Mouse (Mus musculus) neural tube, embryonic 14.5 days (tissue): ENCODE results near the gene Cenpx. TPM values are rescaled to one million over a fixed set of nuclear protein-coding genes. Genes with fewer than 3 reads are reported as not detected.
"Not testable (repeated sequence)": the region's sequence is repeated elsewhere in the genome, so short reads cannot be mapped to it uniquely, and the experiment has no call there.

ENCODE experiments used
- ATAC-seq: fragments of 200-750 bp; cut with Nextera tagmentation; 2 replicates; pipeline ENCODE4 v1.8.0; 2017; ENCODE audit warnings: low read depth, mild to moderate bottlenecking, moderate TSS enrichment, moderate library complexity
- H3K27ac ChIP-seq: fragments of 300-500 bp; sonication (generic); 2 replicates; pipeline ENCODE4 v1.5.1; 2014; ENCODE audit warnings: low read depth, mild to moderate bottlenecking, control low read depth, low read length, moderate library complexity, mixed read lengths
- H3K27me3 ChIP-seq: fragments of 300-500 bp; sonication (generic); 2 replicates; pipeline ENCODE4 v1.6.1; 2014; ENCODE audit warnings: low read length; ENCODE audit not compliant: control insufficient read depth, insufficient read depth
- H3K36me3 ChIP-seq: fragments of 300-500 bp; sonication (generic); 2 replicates; pipeline ENCODE4 v1.6.1; 2014; ENCODE audit warnings: low read length, mixed read lengths; ENCODE audit not compliant: control insufficient read depth, insufficient read depth
- H3K4me1 ChIP-seq: fragments of 300-500 bp; sonication (generic); 2 replicates; pipeline ENCODE4 v1.6.1; 2014; ENCODE audit warnings: low read length; ENCODE audit not compliant: control insufficient read depth, insufficient read depth
- H3K4me2 ChIP-seq: fragments of 300-500 bp; sonication (generic); 2 replicates; pipeline ENCODE4 v1.6.1; 2014; ENCODE audit warnings: mild to moderate bottlenecking, low read depth, low read length, control low read depth
- H3K4me3 ChIP-seq: fragments of 300-500 bp; sonication (generic); 2 replicates; pipeline ENCODE4 v1.5.1; 2014; ENCODE audit warnings: low read depth, low read length, control low read depth, mixed read lengths
- H3K9ac ChIP-seq: fragments of 300-500 bp; sonication (generic); replicated peaks from 2 replicates; pipeline ENCODE4 v1.6.1; 2014; ENCODE audit warnings: low read depth, mild to moderate bottlenecking, control low read depth, low read length, mixed read lengths
- H3K9me3 ChIP-seq: fragments of 300-500 bp; sonication (generic); 2 replicates; pipeline ENCODE4 v1.6.1; 2016; ENCODE audit warnings: low read length; ENCODE audit not compliant: control insufficient read depth
- whole genome bisulfite sequencing: fragments of 180-500 bp; shearing (Covaris S2); extraction: QIAGEN DNeasy Blood & Tissue Kit; methylation state at CpG from one replicate; pipeline ENCODE4 v1.1.7; 2014; 5-methylcytosine and 5-hydroxymethylcytosine counted together
- polyA plus RNA-seq: library from polyadenylated mRNA; unstranded; fragments of >200 nt; fragmentation: Nextera tagmentation; extraction: Ambion mirVana; gene quantifications from 2 replicates; pipeline ENCODE4 v1.2.1, GENCODE M21; 2014

Cenpx gene
- 87.6 and 95.8 TPM in 2 replicates for polyA plus RNA-seq

DNA sequence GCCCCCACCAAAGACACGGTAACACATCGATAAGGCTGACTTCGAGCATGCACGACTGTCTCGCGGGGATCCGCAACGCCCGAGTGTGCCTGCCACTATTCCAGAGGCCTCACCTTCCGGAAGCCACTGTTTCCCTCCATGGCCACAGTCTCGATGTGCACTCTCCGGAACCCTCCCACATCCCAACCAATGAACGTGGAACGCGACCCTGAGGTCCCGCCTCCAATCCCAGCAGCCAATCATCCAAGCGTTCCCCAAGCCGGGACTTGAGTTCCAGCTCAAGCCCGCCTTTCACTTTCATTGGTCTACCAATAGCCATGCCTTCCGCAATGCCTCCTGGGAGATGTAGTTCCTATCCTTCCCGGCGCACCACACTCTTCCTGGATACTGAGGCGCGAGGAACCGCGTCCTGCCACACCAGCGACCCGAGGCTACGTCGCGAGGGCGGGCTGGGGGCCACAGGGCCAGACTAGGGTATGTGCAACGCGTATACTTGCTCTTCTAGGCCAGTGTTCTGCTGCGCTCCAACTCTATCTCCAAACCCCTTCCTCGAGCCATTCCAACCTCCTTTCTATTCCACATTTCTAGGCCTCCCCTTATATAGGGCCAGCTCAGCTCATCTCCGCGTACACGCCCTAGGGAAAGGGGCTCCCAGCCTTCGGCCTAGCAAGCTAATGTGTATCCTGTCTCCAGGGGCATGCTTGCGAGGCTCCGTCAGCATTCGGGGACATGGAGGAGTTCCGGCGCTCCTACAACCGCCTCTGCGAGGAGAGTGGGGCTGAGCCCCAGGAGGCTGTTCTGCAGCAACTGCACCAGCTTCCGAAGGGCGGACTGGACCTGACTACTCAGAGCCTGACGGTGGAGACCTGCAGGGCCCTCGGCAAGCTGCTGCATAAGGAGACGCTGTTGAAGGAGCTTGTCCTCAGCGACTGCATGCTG, at the start of gene Cenpx, which contains the start of gene Lrrc45:
TSS of gene Cenpx (minus strand) at position 159 of the 939 bp plus-strand sequence.
TSS of gene Lrrc45 (plus strand) at position 346 of the 939 bp plus-strand sequence.
- Histone ChIP-seq H3K9me3 (no peaks in the 10 kb centered on the region), H3K4me2 (peak within 1 kb of the TSS; percentile 96), H3K27me3 (no peaks in the 10 kb centered on the region), H3K4me1 (peaks cover 18% of the 10 kb centered on the region), H3K9ac (peak within 1 kb of the TSS; percentile 59), H3K27ac (peak within 1 kb of the TSS; percentile 17; the same call in 1 of the 2 replicates), H3K4me3 (peak within 1 kb of the TSS; percentile 51), H3K36me3 (peaks cover 18% of the 10 kb centered on the region)
- ATAC-seq: peak; percentile 97
- 2% methylated on average over 53 of the region's 53 CpGs for WGBS

DNA sequence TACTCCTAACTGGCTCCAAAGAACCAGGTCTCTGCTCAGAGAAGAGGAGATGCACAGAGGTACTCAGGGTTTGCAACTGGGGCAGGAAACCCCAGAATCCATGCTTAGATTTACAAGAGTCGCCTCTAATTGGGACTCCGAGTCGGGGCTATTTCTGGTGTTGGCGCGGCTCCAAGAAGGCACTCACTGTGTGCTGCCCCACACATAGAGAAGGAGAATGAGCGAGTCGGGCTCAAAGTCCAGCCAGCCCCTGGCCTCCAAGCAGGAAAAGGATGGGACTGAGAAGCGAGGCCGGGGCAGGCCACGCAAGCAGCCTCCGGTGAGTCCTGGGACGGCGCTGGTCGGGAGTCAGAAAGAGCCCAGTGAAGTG, 49.1 kb upstream of the Cenpx start, which contains the start of gene Hmga1b:
TSS of gene Hmga1b (plus strand) at position 123 of the 370 bp plus-strand sequence.
- not testable (repeated sequence) for H3K27me3 ChIP-seq, H3K4me1 ChIP-seq, H3K9me3 ChIP-seq, H3K9ac ChIP-seq, ATAC-seq, H3K36me3 ChIP-seq, H3K27ac ChIP-seq, H3K4me3 ChIP-seq, H3K4me2 ChIP-seq
- WGBS: 20% methylated on average over 14 of the region's 14 CpGs

DNA sequence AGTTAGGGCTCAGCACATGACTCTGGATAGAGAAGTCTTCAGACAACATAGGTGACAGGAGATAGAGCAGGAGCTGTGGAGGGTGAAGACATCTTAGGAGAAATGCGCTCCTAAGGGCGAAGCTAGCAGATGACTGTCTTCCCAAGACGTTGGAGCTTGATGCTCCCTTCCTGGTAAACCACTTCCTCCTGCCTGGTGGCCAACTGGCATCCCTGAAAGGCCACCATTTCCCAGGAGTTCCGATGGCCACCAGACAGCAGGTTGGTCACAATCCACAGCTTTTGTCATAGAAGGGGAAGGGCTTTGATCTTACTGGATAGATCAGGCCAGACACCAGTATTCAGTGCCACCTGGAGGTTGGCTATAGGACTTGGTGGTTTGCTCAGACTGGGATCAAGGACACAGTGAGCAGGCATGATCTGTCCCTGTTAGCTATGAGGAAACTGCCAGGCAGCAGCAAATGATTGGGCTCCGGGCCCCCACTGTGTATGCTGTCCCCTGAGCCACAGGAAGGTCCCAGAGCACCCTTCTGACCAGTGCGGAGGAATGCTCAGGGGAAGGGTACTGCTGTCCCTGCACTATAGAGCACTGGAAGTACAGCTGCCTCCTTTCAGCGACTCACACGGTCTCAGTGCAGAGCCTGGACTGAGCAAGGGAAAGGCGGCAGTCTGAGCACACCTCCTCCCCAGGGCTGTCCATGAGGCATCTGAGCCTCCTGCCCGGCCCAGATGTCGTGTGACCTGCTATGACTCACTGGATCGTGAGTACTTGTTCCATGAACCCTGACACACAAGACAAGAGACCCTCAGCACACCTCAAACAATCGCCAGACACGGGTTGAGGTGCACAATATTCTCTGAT, 48.5 kb upstream of the Cenpx start:
- Histone ChIP-seq H3K4me2 (no peak overlapping the region), H3K4me1 (no peaks in the 10 kb centered on the region), H3K36me3 (no peaks in the 10 kb centered on the region), H3K27me3 (no peaks in the 10 kb centered on the region), H3K9me3 (no peaks in the 10 kb centered on the region), H3K9ac (no peak overlapping the region), H3K4me3 (no peak overlapping the region), H3K27ac (no peak overlapping the region)
- 73% methylated on average over 14 of the region's 14 CpGs for WGBS
- no peak for ATAC-seq

DNA sequence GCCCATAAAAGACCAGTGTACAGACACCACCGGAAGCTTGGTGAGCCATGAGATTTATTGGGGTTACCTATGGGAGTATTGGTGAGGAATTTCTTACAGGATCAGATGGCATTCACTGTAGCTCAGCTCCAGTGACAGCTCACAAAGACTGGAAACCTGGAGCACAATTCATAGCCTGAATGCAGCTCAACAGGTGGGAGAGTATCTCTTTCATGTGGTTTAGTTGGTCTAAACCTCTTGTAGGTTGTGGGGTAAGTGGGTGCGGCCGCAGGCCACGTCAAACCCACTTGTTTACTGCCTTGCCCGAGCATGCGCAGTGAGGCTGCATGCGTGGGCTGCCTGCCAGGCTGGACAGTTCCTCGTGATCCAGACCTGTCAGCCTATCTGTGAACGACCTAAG, 46.7 kb upstream of the Cenpx start:
- Histone ChIP-seq H3K4me2 (no peak overlapping the region), H3K9ac (no peak overlapping the region), H3K36me3 (no peaks in the 10 kb centered on the region), H3K4me1 (no peaks in the 10 kb centered on the region), H3K9me3 (no peaks in the 10 kb centered on the region), H3K4me3 (no peak overlapping the region), H3K27me3 (no peaks in the 10 kb centered on the region), H3K27ac (no peak overlapping the region)
- ATAC-seq: no peak
- 91% methylated on average over 9 of the region's 9 CpGs for WGBS

DNA sequence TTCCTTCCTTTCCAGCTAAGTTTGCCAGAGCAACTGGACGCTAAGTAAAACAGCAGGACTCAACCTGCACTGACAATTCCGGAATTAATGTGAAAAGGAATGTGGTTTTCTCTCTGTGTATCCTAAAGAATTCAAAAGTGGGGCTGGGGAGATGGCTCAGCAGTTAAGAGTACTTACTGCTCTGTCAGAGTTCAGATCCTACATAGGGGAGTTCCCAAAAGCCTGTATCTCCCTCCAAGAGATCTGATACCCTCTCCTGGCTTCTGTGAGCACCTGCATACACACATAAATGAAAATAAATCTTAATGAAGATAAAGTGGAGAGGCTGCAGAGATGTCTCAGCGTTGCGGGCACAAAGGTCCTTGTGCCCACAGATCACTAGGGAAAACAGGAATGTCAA, 38.1 kb upstream of the Cenpx start:
- no peak for ATAC-seq
- Histone ChIP-seq H3K27ac (no peak overlapping the region), H3K9me3 (no peaks in the 10 kb centered on the region), H3K9ac (no peak overlapping the region), H3K4me3 (no peak overlapping the region), H3K4me2 (no peak overlapping the region), H3K27me3 (no peaks in the 10 kb centered on the region), H3K4me1 (no peaks in the 10 kb centered on the region), H3K36me3 (no peaks in the 10 kb centered on the region)
- 78% methylated on average over 4 of the region's 4 CpGs for WGBS

DNA sequence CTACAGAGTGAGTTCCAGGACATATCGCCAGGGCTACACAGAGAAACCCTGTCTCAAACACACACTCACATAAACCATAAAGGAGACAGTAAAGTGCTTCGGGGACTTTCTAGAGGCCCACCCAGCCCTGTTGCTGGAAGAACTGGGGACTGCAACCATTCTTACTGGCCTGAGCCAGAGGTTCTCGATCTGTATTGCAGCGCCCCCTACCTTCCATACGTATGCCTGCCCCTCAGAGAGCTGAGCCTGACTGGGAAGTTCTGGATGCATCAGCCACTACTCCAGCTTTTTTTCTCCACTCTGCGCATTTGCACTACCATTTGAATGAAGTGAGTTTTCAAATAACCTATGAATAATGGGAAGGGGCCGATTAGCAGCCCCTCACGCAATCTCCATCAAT, 35.9 kb upstream of the Cenpx start:
- Histone ChIP-seq H3K4me2 (no peak overlapping the region), H3K27ac (no peak overlapping the region), H3K27me3 (no peaks in the 10 kb centered on the region), H3K4me3 (no peak overlapping the region), H3K9ac (no peak overlapping the region), H3K9me3 (no peaks in the 10 kb centered on the region), H3K36me3 (no peaks in the 10 kb centered on the region), H3K4me1 (no peaks in the 10 kb centered on the region)
- no peak for ATAC-seq
- 60% methylated on average over 8 of the region's 8 CpGs for WGBS

DNA sequence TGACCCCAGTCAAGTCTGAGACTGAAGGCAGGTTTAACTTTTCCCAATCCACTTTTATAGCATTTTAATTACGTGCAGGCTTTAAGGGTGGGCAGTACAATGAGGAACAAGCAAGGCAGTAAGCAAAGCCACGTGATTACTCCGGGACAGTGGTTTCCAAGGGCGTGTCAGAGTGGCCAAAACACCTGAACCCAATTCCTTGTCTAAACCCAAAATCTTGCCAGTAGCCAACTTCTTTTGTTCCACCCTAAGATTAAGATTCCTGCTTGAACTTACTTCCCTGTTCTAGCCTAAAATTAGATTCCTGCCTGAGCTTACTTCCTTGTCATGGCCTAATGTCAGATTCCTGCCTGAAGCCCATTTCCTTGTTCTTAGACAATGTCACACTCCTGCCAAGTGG, 34.4 kb upstream of the Cenpx start:
- Histone ChIP-seq H3K4me3 (no peak overlapping the region), H3K27me3 (no peaks in the 10 kb centered on the region), H3K9ac (no peak overlapping the region), H3K4me1 (no peaks in the 10 kb centered on the region), H3K9me3 (no peaks in the 10 kb centered on the region), H3K36me3 (no peaks in the 10 kb centered on the region), H3K27ac (no peak overlapping the region), H3K4me2 (no peak overlapping the region)
- ATAC-seq: no peak
- WGBS: 71% methylated on average over 4 of the region's 4 CpGs

DNA sequence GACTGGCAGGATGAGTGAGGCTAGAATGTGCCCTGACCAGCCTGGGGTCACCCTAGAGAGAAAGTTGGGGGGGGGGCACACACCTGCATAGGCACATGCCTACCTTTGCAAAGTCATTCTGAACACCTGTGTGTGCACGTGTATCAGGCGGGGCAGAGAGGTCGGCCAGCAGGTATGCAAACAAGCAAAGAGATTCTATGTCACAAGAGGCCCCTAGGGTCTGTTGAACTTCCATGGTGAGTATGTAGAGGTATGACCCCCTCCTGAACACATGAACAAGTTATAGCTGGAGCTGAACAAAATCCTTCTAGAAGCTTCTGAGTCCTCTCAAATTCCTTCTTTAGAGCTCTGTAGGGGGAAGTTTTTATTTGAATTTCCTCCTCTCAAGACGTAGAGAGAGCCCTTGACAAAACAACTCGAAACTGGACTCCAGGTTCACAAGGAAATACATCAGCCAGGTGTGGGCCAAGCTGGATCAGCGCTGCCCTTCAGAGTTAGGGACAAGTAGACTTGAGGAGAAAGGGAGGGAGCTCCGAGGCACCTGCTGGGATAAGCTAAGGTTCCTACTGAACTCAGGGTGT, 30.7 kb upstream of the Cenpx start:
- no peak for ATAC-seq
- 78% methylated on average over 7 of the region's 7 CpGs for WGBS

More for the DNA sequence above, 30.7 kb upstream of the Cenpx start:
- Histone ChIP-seq H3K4me2 (no peak overlapping the region), H3K9me3 (no peaks in the 10 kb centered on the region), H3K4me3 (no peak overlapping the region), H3K27ac (no peak overlapping the region), H3K4me1 (no peaks in the 10 kb centered on the region), H3K9ac (no peak overlapping the region), H3K36me3 (no peaks in the 10 kb centered on the region), H3K27me3 (no peaks in the 10 kb centered on the region)
